Mouse (Mus musculus) ES-Bruce4 (cell line): ENCODE measurements around the gene Hinfp. TPM values are rescaled to one million over a fixed set of nuclear protein-coding genes. Genes with fewer than 3 reads are reported as not detected.
A peak's percentile ranks its signal among the peaks of the same experiment; 100 is the strongest.

Experiments
- H3K27ac ChIP-seq: 2 replicates; pipeline ENCODE4 v1.5.1; 2012; ENCODE audit warnings: low read length, inconsistent platforms; ENCODE audit not compliant: insufficient read depth
- H3K27me3 ChIP-seq: 2 replicates; pipeline ENCODE4 v1.6.1; 2012; ENCODE audit warnings: mild to moderate bottlenecking, low read length, inconsistent platforms; ENCODE audit not compliant: control insufficient read depth, poor library complexity, insufficient read depth, severe bottlenecking
- H3K36me3 ChIP-seq: 2 replicates; pipeline ENCODE4 v1.6.1; 2012; ENCODE audit warnings: inconsistent platforms, mild to moderate bottlenecking, low read length, moderate library complexity; ENCODE audit not compliant: control insufficient read depth, poor library complexity, insufficient read depth, severe bottlenecking
- H3K4me1 ChIP-seq: one replicate; pipeline ENCODE4 v1.8.1; 2011; ENCODE audit warnings: low read length; ENCODE audit not compliant: control insufficient read depth, insufficient read depth
- H3K4me3 ChIP-seq: 2 replicates; pipeline ENCODE4 v1.5.1; 2011; ENCODE audit warnings: low read depth, mild to moderate bottlenecking, low read length
- H3K9ac ChIP-seq: 2 replicates; pipeline ENCODE4 v1.6.1; 2012; ENCODE audit warnings: low read depth, mild to moderate bottlenecking, inconsistent platforms; ENCODE audit not compliant: poor library complexity, severe bottlenecking
- H3K9me3 ChIP-seq: replicated peaks from 2 replicates; pipeline ENCODE4 v1.6.1; 2012; ENCODE audit warnings: mild to moderate bottlenecking, low read length, inconsistent platforms; ENCODE audit not compliant: control insufficient read depth, poor library complexity, insufficient read depth, severe bottlenecking
- CTCF ChIP-seq: IDR thresholded peaks from one replicate; pipeline ENCODE4 v1.8.1; 2011; ENCODE audit warnings: low read depth, low read length
- EP300 ChIP-seq: IDR thresholded peaks from 2 replicates; pipeline ENCODE4 v1.6.1; 2011; ENCODE audit warnings: low read depth, low read length; ENCODE audit not compliant: insufficient read depth
- POLR2A ChIP-seq: IDR thresholded peaks from one replicate; pipeline ENCODE4 v1.8.1; 2011; ENCODE audit warnings: low read length; ENCODE audit not compliant: insufficient read depth
- polyA plus RNA-seq: library from polyadenylated mRNA; stranded (reverse); fragments of >200 nt; gene quantifications from 2 replicates; pipeline ENCODE4 v1.2.4, GENCODE M21; 2011; ENCODE audit warnings: low read depth; ENCODE audit not compliant: missing spikeins, insufficient read depth, insufficient read length

The Hinfp gene
- 24.8 and 27.8 TPM in 2 replicates for polyA plus RNA-seq

DNA sequence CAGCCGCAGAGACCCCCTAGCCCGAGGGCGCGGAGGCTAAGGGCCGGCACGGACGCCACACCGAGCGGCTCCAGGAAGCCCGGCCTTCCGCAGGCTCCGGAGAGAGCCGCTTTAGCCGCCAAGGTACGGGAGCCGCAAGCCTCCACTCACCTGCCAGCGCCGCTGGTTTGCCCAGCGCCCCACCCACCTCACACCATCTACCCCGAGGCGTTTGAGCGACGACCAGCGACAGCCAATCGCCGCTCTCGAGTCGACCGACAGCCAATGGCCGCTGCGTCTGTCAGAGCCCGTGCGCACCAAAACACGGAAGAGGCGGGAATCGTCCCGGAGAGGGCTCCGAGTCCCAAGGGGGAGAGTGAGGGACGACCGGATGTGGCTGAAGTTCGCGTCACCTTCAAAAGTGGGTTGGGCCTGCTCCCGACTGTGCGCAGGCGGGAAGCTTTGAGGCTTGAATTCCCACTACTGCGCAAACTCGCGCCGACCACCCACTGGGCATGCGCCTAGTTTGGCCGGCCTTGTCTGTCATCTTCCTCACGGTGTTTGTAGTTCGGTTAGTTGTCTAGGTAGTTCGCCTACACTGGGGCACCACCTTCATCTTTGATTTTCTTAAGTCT is at the start of gene Hinfp:
TSS of gene Hinfp (minus strand) at position 206 of the 614 bp plus-strand sequence.
- no peak for TF ChIP-seq CTCF
- peak; percentile 86 for TF ChIP-seq EP300
- peak; percentile 85 for TF ChIP-seq POLR2A
- peak within 1 kb of the TSS; percentile 88 for H3K4me3 ChIP-seq
- no peaks in the 10 kb centered on the region for H3K4me1 ChIP-seq

DNA sequence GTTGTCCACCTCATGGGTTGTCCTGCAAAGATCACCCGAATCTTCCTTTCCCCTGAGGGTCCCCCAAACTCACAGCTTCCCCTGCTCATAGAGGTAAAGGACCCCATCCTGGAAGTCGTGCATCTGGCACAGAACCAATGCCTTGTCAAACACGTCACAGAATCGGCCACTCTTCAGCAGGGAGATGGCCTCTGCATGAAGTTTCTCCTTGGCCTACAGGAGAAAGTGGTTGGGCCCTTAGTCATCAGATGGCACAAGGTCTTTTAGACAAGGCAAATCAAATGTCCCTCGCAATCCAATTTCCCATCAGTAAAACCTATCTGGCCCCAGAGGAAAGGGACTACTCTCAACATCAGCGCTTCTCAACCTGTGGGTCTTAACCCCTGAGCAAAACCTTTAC is 47.7 kb upstream of the Hinfp start:
- Histone ChIP-seq H3K4me1 (no peaks in the 10 kb centered on the region), H3K36me3 (peaks cover 33% of the 10 kb centered on the region), H3K27ac (no peak overlapping the region), H3K9me3 (no peaks in the 10 kb centered on the region), H3K4me3 (0 out of 2 replicates have a peak overlapping the region, but pooled peaks have one; percentile 0), H3K9ac (no peak overlapping the region), H3K27me3 (no peaks in the 10 kb centered on the region)
- TF ChIP-seq POLR2A (no peak), EP300 (no peak)

More for the DNA sequence above, at the start of gene Hinfp:
- H3K27me3 ChIP-seq: no peaks in the 10 kb centered on the region
- 0 out of 2 replicates have a peak, but pooled peaks cover 2% of the 10 kb centered on the region for H3K36me3 ChIP-seq
- H3K9ac ChIP-seq: peak within 1 kb of the TSS; percentile 92
- 0 out of 2 replicates have a peak within 1 kb of the TSS, but pooled peaks have one; percentile 13 for H3K27ac ChIP-seq
- H3K9me3 ChIP-seq: no peaks in the 10 kb centered on the region

DNA sequence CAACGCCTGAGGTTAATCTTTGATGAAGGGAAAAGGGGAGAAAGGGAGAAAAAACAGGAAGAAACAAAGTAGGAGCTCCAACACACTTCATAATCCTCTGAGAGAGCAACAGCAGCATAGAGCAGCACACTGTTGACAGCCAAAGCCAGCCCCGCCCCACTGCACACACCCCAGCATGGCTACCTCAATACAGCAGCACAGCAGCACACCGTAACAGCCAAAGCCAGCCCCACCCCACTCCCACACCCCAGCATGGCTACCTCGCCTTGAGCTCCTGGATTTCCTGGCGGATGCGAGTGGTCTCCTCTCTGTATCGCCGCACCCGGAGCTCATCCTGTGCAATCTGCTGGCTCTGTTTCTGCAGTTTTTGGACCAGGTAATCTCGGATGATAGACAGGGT is 46.9 kb upstream of the Hinfp start:
- peaks cover 32% of the 10 kb centered on the region for H3K36me3 ChIP-seq

DNA sequence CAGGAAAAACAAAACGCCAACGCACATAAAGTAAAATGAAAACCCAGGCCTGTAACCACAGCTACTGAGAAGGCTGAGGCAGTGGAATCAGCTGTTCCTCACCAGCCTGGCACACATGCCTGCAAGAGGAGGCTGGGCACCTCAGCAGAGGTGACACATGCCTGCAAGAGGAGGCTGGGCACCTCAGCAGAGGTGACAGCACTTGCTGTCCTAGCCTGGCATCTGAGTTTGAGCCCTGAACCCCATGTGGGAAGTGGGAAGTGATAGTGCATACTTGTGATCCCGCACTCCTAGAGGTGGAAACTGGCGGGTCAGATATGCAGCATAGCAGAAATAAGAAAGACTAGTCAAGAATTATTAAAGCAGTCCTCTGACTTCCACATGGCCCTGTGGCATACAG is 45.9 kb upstream of the Hinfp start:
- Histone ChIP-seq H3K36me3 (peaks cover 32% of the 10 kb centered on the region), H3K4me1 (peaks cover 5% of the 10 kb centered on the region), H3K27ac (no peak overlapping the region), H3K9ac (no peak overlapping the region), H3K9me3 (no peaks in the 10 kb centered on the region), H3K27me3 (no peaks in the 10 kb centered on the region), H3K4me3 (no peak overlapping the region)
- TF ChIP-seq EP300 (no peak), POLR2A (no peak), CTCF (no peak)

More for the DNA sequence above, 46.9 kb upstream of the Hinfp start:
- Histone ChIP-seq H3K27ac (no peak overlapping the region), H3K27me3 (no peaks in the 10 kb centered on the region), H3K9me3 (no peaks in the 10 kb centered on the region), H3K9ac (no peak overlapping the region), H3K4me1 (peaks cover 2% of the 10 kb centered on the region), H3K4me3 (peak overlapping the region; percentile 22)
- TF ChIP-seq CTCF (no peak), POLR2A (no peak), EP300 (no peak)

DNA sequence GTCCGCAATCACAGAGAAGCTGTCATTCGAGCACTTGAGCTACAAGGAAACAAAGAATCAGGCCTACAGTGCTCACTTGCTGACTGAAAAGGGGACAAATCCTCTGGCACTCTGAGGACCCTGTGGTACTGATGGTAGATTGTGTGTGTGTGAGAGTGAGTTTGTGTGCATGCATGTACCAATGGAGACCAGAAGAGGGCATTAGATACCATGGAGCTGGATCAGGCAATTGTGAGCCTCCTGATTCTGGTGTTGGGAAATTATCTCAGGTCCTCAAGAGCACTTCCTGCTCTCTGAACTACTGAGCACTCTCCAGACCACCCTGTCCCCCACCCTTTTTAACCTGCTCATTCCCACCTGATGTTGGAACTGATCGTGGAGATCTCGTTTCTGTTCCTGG is 43.1 kb upstream of the Hinfp start:
- Histone ChIP-seq H3K4me1 (peaks cover 7% of the 10 kb centered on the region), H3K27ac (0 out of 2 replicates have a peak overlapping the region, but pooled peaks have one; percentile 3), H3K36me3 (peaks cover 10% of the 10 kb centered on the region), H3K9me3 (no peaks in the 10 kb centered on the region), H3K27me3 (no peaks in the 10 kb centered on the region), H3K4me3 (no peak overlapping the region), H3K9ac (no peak overlapping the region)
- TF ChIP-seq EP300: no peak
- no peak for TF ChIP-seq CTCF
- no peak for TF ChIP-seq POLR2A

DNA sequence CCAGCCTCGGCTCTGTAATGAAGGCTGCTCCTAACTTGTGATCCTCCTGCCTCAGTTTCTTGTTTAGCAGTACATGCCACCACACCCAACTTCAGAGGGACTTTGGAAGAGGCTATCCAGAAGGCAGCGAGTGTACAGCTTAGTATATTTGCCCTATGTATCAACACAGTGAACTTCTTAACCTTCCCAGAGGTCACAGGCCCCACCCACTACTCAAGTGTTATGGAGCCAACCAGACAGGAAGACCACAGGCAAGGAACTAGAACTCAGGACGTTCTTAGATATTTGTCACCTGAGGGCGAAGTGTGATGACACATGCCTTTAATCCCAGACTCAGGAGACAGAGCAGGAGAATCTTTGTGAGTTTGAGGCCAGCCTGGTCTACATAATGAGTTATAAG is 42.1 kb upstream of the Hinfp start:
- peaks cover 10% of the 10 kb centered on the region for H3K4me1 ChIP-seq
- no peaks in the 10 kb centered on the region for H3K9me3 ChIP-seq
- H3K36me3 ChIP-seq: peaks cover 10% of the 10 kb centered on the region
- H3K27ac ChIP-seq: peak overlapping the region; percentile 82
- no peak overlapping the region for H3K9ac ChIP-seq
- no peak for TF ChIP-seq CTCF
- no peak for TF ChIP-seq POLR2A
- TF ChIP-seq EP300: no peak
- no peaks in the 10 kb centered on the region for H3K27me3 ChIP-seq
- H3K4me3 ChIP-seq: no peak overlapping the region
